Mouse (Mus musculus) hindbrain, embryonic 16.5 days (tissue): Measurements from ENCODE around the gene Chn2. TPM values are rescaled to one million over a fixed set of nuclear protein-coding genes. Genes with fewer than 3 reads are reported as not detected.

Experiments used
- ATAC-seq: fragments of 200-750 bp; cut with Nextera tagmentation; 2 replicates; pipeline ENCODE4 v1.8.0; 2017; ENCODE audit warnings: moderate TSS enrichment, moderate library complexity
- H3K27ac ChIP-seq: fragments of 300-500 bp; sonication (generic); 2 replicates; pipeline ENCODE4 v1.5.1; 2014; ENCODE audit warnings: low read depth, mild to moderate bottlenecking, control low read depth, low read length, moderate library complexity
- H3K27me3 ChIP-seq: fragments of 300-500 bp; sonication (generic); replicated peaks from 2 replicates; pipeline ENCODE4 v1.6.1; 2014; ENCODE audit warnings: low read length; ENCODE audit not compliant: control insufficient read depth, insufficient read depth
- H3K36me3 ChIP-seq: fragments of 300-500 bp; sonication (generic); 2 replicates; pipeline ENCODE4 v1.6.1; 2014; ENCODE audit warnings: mild to moderate bottlenecking, low read length, moderate library complexity, mixed read lengths; ENCODE audit not compliant: control insufficient read depth, insufficient read depth
- H3K4me1 ChIP-seq: fragments of 300-500 bp; sonication (generic); 2 replicates; pipeline ENCODE4 v1.6.1; 2014; ENCODE audit warnings: low read depth, low read length; ENCODE audit not compliant: control insufficient read depth, insufficient read depth
- H3K4me2 ChIP-seq: fragments of 300-500 bp; sonication (generic); 2 replicates; pipeline ENCODE4 v1.6.1; 2014; ENCODE audit warnings: mild to moderate bottlenecking, low read length, control low read depth, moderate library complexity
- H3K4me3 ChIP-seq: fragments of 300-500 bp; sonication (generic); 2 replicates; pipeline ENCODE4 v1.5.1; 2014; ENCODE audit warnings: mild to moderate bottlenecking, low read length, control low read depth, moderate library complexity
- H3K9ac ChIP-seq: fragments of 300-500 bp; sonication (generic); 2 replicates; pipeline ENCODE4 v1.6.1; 2014; ENCODE audit warnings: low read depth, mild to moderate bottlenecking, control low read depth, low read length, moderate library complexity
- H3K9me3 ChIP-seq: fragments of 300-500 bp; sonication (generic); 2 replicates; pipeline ENCODE4 v1.6.1; 2014; ENCODE audit warnings: mild to moderate bottlenecking, low read length, moderate library complexity; ENCODE audit not compliant: control insufficient read depth
- WGBS: fragments of 180-500 bp; shearing (Covaris S2); extraction: QIAGEN DNeasy Blood & Tissue Kit; methylation state at CpG from one replicate; pipeline ENCODE4 v1.1.7; 2014; 5-methylcytosine and 5-hydroxymethylcytosine counted together
- polyA plus RNA-seq: library from polyadenylated mRNA; unstranded; fragments of >200 nt; fragmentation: Nextera tagmentation; extraction: Ambion mirVana; gene quantifications from 2 replicates; pipeline ENCODE4 v1.2.1, GENCODE M21; 2015

Chn2 gene
- polyA plus RNA-seq, 1 experiment from 2014 or later = 24.4 TPM

- no peaks in the 10 kb centered on the region for H3K36me3 ChIP-seq
- H3K4me3 ChIP-seq = no peak overlapping the region
- H3K9ac ChIP-seq = no peak overlapping the region
- H3K27me3 ChIP-seq = no peaks in the 10 kb centered on the region
- no peak overlapping the region for H3K27ac ChIP-seq
- 44% methylated on average over 4 of the region's 4 CpGs for WGBS
- H3K4me1 ChIP-seq = no peaks in the 10 kb centered on the region
- H3K4me2 ChIP-seq = no peak overlapping the region
- ATAC-seq = no peak
- H3K9me3 ChIP-seq = no peaks in the 10 kb centered on the region
These were observed 160.2 kb downstream of the Chn2 start for GRCm38 (mm10) chr6:54199516-54199915.

GRCm38 (mm10) chr6:54200031-54200722, 160.8 kb downstream of the Chn2 start:
- Histone ChIP-seq H3K4me2 (no peak overlapping the region), H3K9ac (no peak overlapping the region), H3K4me1 (no peaks in the 10 kb centered on the region), H3K27ac (no peak overlapping the region), H3K9me3 (no peaks in the 10 kb centered on the region), H3K4me3 (no peak overlapping the region), H3K27me3 (no peaks in the 10 kb centered on the region), H3K36me3 (no peaks in the 10 kb centered on the region)
- no peak for ATAC-seq
- 59% methylated on average over 11 of the region's 11 CpGs for WGBS

GRCm38 (mm10) chr6:54202311-54203020, 163.1 kb downstream of the Chn2 start:
- ATAC-seq = no peak
- no peaks in the 10 kb centered on the region for H3K9me3 ChIP-seq
- no peaks in the 10 kb centered on the region for H3K27me3 ChIP-seq
- no peaks in the 10 kb centered on the region for H3K36me3 ChIP-seq
- 81% methylated on average over 7 of the region's 7 CpGs for WGBS
- no peak overlapping the region for H3K9ac ChIP-seq
- no peaks in the 10 kb centered on the region for H3K4me1 ChIP-seq
- H3K4me3 ChIP-seq = no peak overlapping the region
- H3K4me2 ChIP-seq = no peak overlapping the region
- no peak overlapping the region for H3K27ac ChIP-seq

GRCm38 (mm10) chr6:54203316-54203715, 164.0 kb downstream of the Chn2 start:
- no peaks in the 10 kb centered on the region for H3K27me3 ChIP-seq
- no peak overlapping the region for H3K9ac ChIP-seq
- no peaks in the 10 kb centered on the region for H3K9me3 ChIP-seq
- H3K4me1 ChIP-seq = no peaks in the 10 kb centered on the region
- H3K36me3 ChIP-seq = no peaks in the 10 kb centered on the region
- H3K4me2 ChIP-seq = no peak overlapping the region
- no peak overlapping the region for H3K4me3 ChIP-seq
- WGBS = 90% methylated on average over 2 of the region's 2 CpGs
- ATAC-seq = no peak
- H3K27ac ChIP-seq = no peak overlapping the region

GRCm38 (mm10) chr6:54203926-54204325, 164.6 kb downstream of the Chn2 start:
- WGBS = 92% methylated on average over 6 of the region's 6 CpGs
- Histone ChIP-seq H3K9me3 (no peaks in the 10 kb centered on the region), H3K27ac (no peak overlapping the region), H3K36me3 (no peaks in the 10 kb centered on the region), H3K4me3 (no peak overlapping the region), H3K9ac (no peak overlapping the region), H3K27me3 (no peaks in the 10 kb centered on the region), H3K4me1 (no peaks in the 10 kb centered on the region), H3K4me2 (no peak overlapping the region)
- ATAC-seq = no peak

GRCm38 (mm10) chr6:54204931-54205330, 165.6 kb downstream of the Chn2 start:
- no peak overlapping the region for H3K27ac ChIP-seq
- H3K9ac ChIP-seq = no peak overlapping the region
- no peak for ATAC-seq
- H3K36me3 ChIP-seq = no peaks in the 10 kb centered on the region
- H3K4me3 ChIP-seq = no peak overlapping the region
- H3K4me2 ChIP-seq = no peak overlapping the region
- H3K27me3 ChIP-seq = no peaks in the 10 kb centered on the region
- 56% methylated on average over 2 of the region's 2 CpGs for WGBS
- no peaks in the 10 kb centered on the region for H3K9me3 ChIP-seq
- no peaks in the 10 kb centered on the region for H3K4me1 ChIP-seq

- no peaks in the 10 kb centered on the region for H3K36me3 ChIP-seq
- no peak overlapping the region for H3K27ac ChIP-seq
- WGBS = 55% methylated on average over 5 of the region's 5 CpGs
- no peak overlapping the region for H3K4me2 ChIP-seq
- H3K4me1 ChIP-seq = no peaks in the 10 kb centered on the region
- ATAC-seq = no peak
- H3K9me3 ChIP-seq = no peaks in the 10 kb centered on the region
- H3K27me3 ChIP-seq = no peaks in the 10 kb centered on the region
- no peak overlapping the region for H3K9ac ChIP-seq
- H3K4me3 ChIP-seq = no peak overlapping the region
These were observed 166.1 kb downstream of the Chn2 start for GRCm38 (mm10) chr6:54205471-54205870.

- Histone ChIP-seq H3K4me1 (no peaks in the 10 kb centered on the region), H3K27me3 (no peaks in the 10 kb centered on the region), H3K27ac (no peak overlapping the region), H3K36me3 (no peaks in the 10 kb centered on the region), H3K4me2 (no peak overlapping the region), H3K9me3 (no peaks in the 10 kb centered on the region), H3K4me3 (no peak overlapping the region), H3K9ac (no peak overlapping the region)
- 44% methylated on average over 6 of the region's 6 CpGs for WGBS
- ATAC-seq = no peak
These were observed 166.9 kb downstream of the Chn2 start for GRCm38 (mm10) chr6:54206221-54206738.

GRCm38 (mm10) chr6:54208786-54209185, 169.4 kb downstream of the Chn2 start:
- H3K4me3 ChIP-seq = no peak overlapping the region
- no peaks in the 10 kb centered on the region for H3K9me3 ChIP-seq
- H3K9ac ChIP-seq = no peak overlapping the region
- H3K27me3 ChIP-seq = no peaks in the 10 kb centered on the region
- no peak for ATAC-seq
- H3K4me1 ChIP-seq = no peaks in the 10 kb centered on the region
- H3K36me3 ChIP-seq = no peaks in the 10 kb centered on the region
- H3K4me2 ChIP-seq = no peak overlapping the region
- H3K27ac ChIP-seq = no peak overlapping the region
- WGBS = 82% methylated on average over 8 of the region's 8 CpGs
